Mouse (Mus musculus): Measurements from ENCODE around the gene Pik3ca.

- TF ChIP-seq POLR2A (IDR thresholded peaks at IDR 0.05; ENCODE audit: low read depth, low read length), result no peak
- no peak for TF ChIP-seq CTCF (IDR thresholded peaks at IDR 0.05; ENCODE audit: extremely low read depth, insufficient read length, insufficient replicate concordance, low read depth, low read length)
These were observed 686 bp downstream of the Pik3ca start for GRCm38 (mm10) chr3:32398175-32398538.
